Mouse (Mus musculus): ENCODE data around the gene Amer3. TPM values are rescaled to one million over a fixed set of nuclear protein-coding genes. Genes with fewer than 3 reads are reported as not detected.
"Not testable (repeated sequence)": the region's sequence is repeated elsewhere in the genome, so short reads cannot be mapped to it uniquely, and the experiment has no call there.

Gene Amer3
- polyA plus RNA-seq, 1 experiment from 2014 or later: 0.21 TPM

- H3K27ac ChIP-seq (replicated peaks): no peak overlapping the region
- no peaks in the 10 kb centered on the region for H3K4me1 ChIP-seq (replicated peaks; ENCODE audit: control insufficient read depth, insufficient read depth)
- DNase-seq (ENCODE audit: low spot score) (no peak), ATAC-seq (ENCODE audit: low FRiP score, low TSS enrichment) (no peak)
- TF ChIP-seq EP300 (optimal IDR thresholded peaks at IDR 0.05) (no peak), CTCF (IDR thresholded peaks at IDR 0.05; ENCODE audit: low read depth) (no peak)
- no peak overlapping the region for H3K4me3 ChIP-seq (ENCODE audit: low read depth, low read length)
- no peak overlapping the region for H3K4me2 ChIP-seq (replicated peaks; ENCODE audit: low read depth)
- no peaks in the 10 kb centered on the region for H3K36me3 ChIP-seq (ENCODE audit: control insufficient read depth, insufficient read depth, low read length)
- H3K9ac ChIP-seq (ENCODE audit: low read length): no peak overlapping the region
- H3K9me3 ChIP-seq (ENCODE audit: control insufficient read depth, low read length): no peaks in the 10 kb centered on the region
- H3K27me3 ChIP-seq (ENCODE audit: control insufficient read depth, insufficient read depth, low read length): no peaks in the 10 kb centered on the region
- WGBS: 77% methylated on average over 4 of the region's 4 CpGs
Observed at GRCm38 (mm10) chr1:34584736-34585135, 5.3 kb downstream of the Amer3 start.

GRCm38 (mm10) chr1:34587298-34588096 lies 8.0 kb downstream of the Amer3 start:
- no peaks in the 10 kb centered on the region for H3K4me1 ChIP-seq (replicated peaks; ENCODE audit: control insufficient read depth, insufficient read depth)
- H3K4me2 ChIP-seq (replicated peaks; ENCODE audit: low read depth): no peak overlapping the region
- peak; percentile 38; the same call in 1 of the 2 replicates for ATAC-seq (ENCODE audit: low FRiP score, low TSS enrichment)
- TF ChIP-seq EP300 (optimal IDR thresholded peaks at IDR 0.05): no peak
- TF ChIP-seq CTCF (IDR thresholded peaks at IDR 0.05; ENCODE audit: low read depth): no peak
- H3K9ac ChIP-seq (ENCODE audit: low read length): no peak overlapping the region
- H3K9me3 ChIP-seq (ENCODE audit: control insufficient read depth, low read length): no peaks in the 10 kb centered on the region
- no peak overlapping the region for H3K4me3 ChIP-seq (ENCODE audit: low read depth, low read length)
- 72% methylated on average over 22 of the region's 22 CpGs for WGBS
- no peak for DNase-seq (ENCODE audit: low spot score)
- H3K36me3 ChIP-seq (ENCODE audit: control insufficient read depth, insufficient read depth, low read length): no peaks in the 10 kb centered on the region
- no peak overlapping the region for H3K27ac ChIP-seq (replicated peaks)
- no peaks in the 10 kb centered on the region for H3K27me3 ChIP-seq (ENCODE audit: control insufficient read depth, insufficient read depth, low read length)

GRCm38 (mm10) chr1:34600000-34600399 lies 20.5 kb downstream of the Amer3 start:
- no peaks in the 10 kb centered on the region for H3K9me3 ChIP-seq (ENCODE audit: control insufficient read depth, low read length)
- no peak for ATAC-seq (ENCODE audit: low FRiP score, low TSS enrichment)
- WGBS: 69% methylated on average over 15 of the region's 15 CpGs
- no peaks in the 10 kb centered on the region for H3K27me3 ChIP-seq (ENCODE audit: control insufficient read depth, insufficient read depth, low read length)
- no peak for DNase-seq (ENCODE audit: low spot score)
- H3K27ac ChIP-seq (replicated peaks): no peak overlapping the region
- no peaks in the 10 kb centered on the region for H3K36me3 ChIP-seq (ENCODE audit: control insufficient read depth, insufficient read depth, low read length)
- H3K4me3 ChIP-seq (ENCODE audit: low read depth, low read length): no peak overlapping the region
- no peaks in the 10 kb centered on the region for H3K4me1 ChIP-seq (replicated peaks; ENCODE audit: control insufficient read depth, insufficient read depth)
- TF ChIP-seq CTCF (IDR thresholded peaks at IDR 0.05; ENCODE audit: low read depth): no peak
- TF ChIP-seq EP300 (optimal IDR thresholded peaks at IDR 0.05): no peak
- no peak overlapping the region for H3K4me2 ChIP-seq (replicated peaks; ENCODE audit: low read depth)
- H3K9ac ChIP-seq (ENCODE audit: low read length): no peak overlapping the region

GRCm38 (mm10) chr1:34601323-34602047 lies 22.0 kb downstream of the Amer3 start:
- H3K27me3 ChIP-seq (ENCODE audit: control insufficient read depth, insufficient read depth, low read length): no peaks in the 10 kb centered on the region
- no peak overlapping the region for H3K27ac ChIP-seq (replicated peaks)
- no peak for DNase-seq (ENCODE audit: low spot score)
- TF ChIP-seq EP300 (optimal IDR thresholded peaks at IDR 0.05): no peak
- no peak for TF ChIP-seq CTCF (IDR thresholded peaks at IDR 0.05; ENCODE audit: low read depth)
- H3K4me1 ChIP-seq (replicated peaks; ENCODE audit: control insufficient read depth, insufficient read depth): no peaks in the 10 kb centered on the region
- H3K9me3 ChIP-seq (ENCODE audit: control insufficient read depth, low read length): no peaks in the 10 kb centered on the region
- no peak for ATAC-seq (ENCODE audit: low FRiP score, low TSS enrichment)
- no peaks in the 10 kb centered on the region for H3K36me3 ChIP-seq (ENCODE audit: control insufficient read depth, insufficient read depth, low read length)
- 73% methylated on average over 3 of the region's 3 CpGs for WGBS
- no peak overlapping the region for H3K9ac ChIP-seq (ENCODE audit: low read length)
- no peak overlapping the region for H3K4me3 ChIP-seq (ENCODE audit: low read depth, low read length)
- no peak overlapping the region for H3K4me2 ChIP-seq (replicated peaks; ENCODE audit: low read depth)

GRCm38 (mm10) chr1:34602363-34602762 lies 22.9 kb downstream of the Amer3 start:
- Histone ChIP-seq H3K4me3 (ENCODE audit: low read depth, low read length) (no peak overlapping the region), H3K36me3 (ENCODE audit: control insufficient read depth, insufficient read depth, low read length) (no peaks in the 10 kb centered on the region), H3K27ac (replicated peaks) (no peak overlapping the region), H3K9ac (ENCODE audit: low read length) (no peak overlapping the region), H3K27me3 (ENCODE audit: control insufficient read depth, insufficient read depth, low read length) (no peaks in the 10 kb centered on the region), H3K4me1 (replicated peaks; ENCODE audit: control insufficient read depth, insufficient read depth) (no peaks in the 10 kb centered on the region), H3K9me3 (ENCODE audit: control insufficient read depth, low read length) (no peaks in the 10 kb centered on the region), H3K4me2 (replicated peaks; ENCODE audit: low read depth) (no peak overlapping the region)
- DNase-seq (ENCODE audit: low spot score): peak; percentile 81
- peak; percentile 70; the same call in 1 of the 2 replicates for ATAC-seq (ENCODE audit: low FRiP score, low TSS enrichment)
- no peak for TF ChIP-seq EP300 (optimal IDR thresholded peaks at IDR 0.05)
- TF ChIP-seq CTCF (IDR thresholded peaks at IDR 0.05; ENCODE audit: low read depth): peak; percentile 94
- 14% methylated on average over 8 of the region's 8 CpGs for WGBS

- no peak for ATAC-seq (ENCODE audit: low FRiP score, low TSS enrichment)
- Histone ChIP-seq H3K27ac (replicated peaks) (no peak overlapping the region), H3K4me3 (ENCODE audit: low read depth, low read length) (no peak overlapping the region), H3K9ac (ENCODE audit: low read length) (no peak overlapping the region), H3K27me3 (ENCODE audit: control insufficient read depth, insufficient read depth, low read length) (no peaks in the 10 kb centered on the region), H3K9me3 (ENCODE audit: control insufficient read depth, low read length) (no peaks in the 10 kb centered on the region), H3K36me3 (ENCODE audit: control insufficient read depth, insufficient read depth, low read length) (no peaks in the 10 kb centered on the region), H3K4me1 (replicated peaks; ENCODE audit: control insufficient read depth, insufficient read depth) (no peaks in the 10 kb centered on the region), H3K4me2 (replicated peaks; ENCODE audit: low read depth) (no peak overlapping the region)
- TF ChIP-seq EP300 (optimal IDR thresholded peaks at IDR 0.05) (no peak), CTCF (IDR thresholded peaks at IDR 0.05; ENCODE audit: low read depth) (no peak)
- 56% methylated on average over 2 of the region's 2 CpGs for WGBS
- DNase-seq (ENCODE audit: low spot score): no peak
Observed at GRCm38 (mm10) chr1:34613801-34614200, 34.3 kb downstream of the Amer3 start.

- not testable (repeated sequence) for H3K27me3 ChIP-seq (ENCODE audit: control insufficient read depth, insufficient read depth, low read length); H3K36me3 ChIP-seq (ENCODE audit: control insufficient read depth, insufficient read depth, low read length); ATAC-seq (ENCODE audit: low FRiP score, low TSS enrichment); DNase-seq (ENCODE audit: low spot score); H3K9me3 ChIP-seq (ENCODE audit: control insufficient read depth, low read length); H3K27ac ChIP-seq (replicated peaks); H3K4me1 ChIP-seq (replicated peaks; ENCODE audit: control insufficient read depth, insufficient read depth); H3K4me2 ChIP-seq (replicated peaks; ENCODE audit: low read depth); H3K4me3 ChIP-seq (ENCODE audit: low read depth, low read length); H3K9ac ChIP-seq (ENCODE audit: low read length)
- WGBS: 94% methylated on average over 13 of the region's 13 CpGs
Observed at GRCm38 (mm10) chr1:34620116-34620515, 40.7 kb downstream of the Amer3 start.

- not testable (repeated sequence) for H3K4me1 ChIP-seq (replicated peaks; ENCODE audit: control insufficient read depth, insufficient read depth); H3K27ac ChIP-seq (replicated peaks); H3K27me3 ChIP-seq (ENCODE audit: control insufficient read depth, insufficient read depth, low read length); ATAC-seq (ENCODE audit: low FRiP score, low TSS enrichment); DNase-seq (ENCODE audit: low spot score); H3K36me3 ChIP-seq (ENCODE audit: control insufficient read depth, insufficient read depth, low read length); H3K4me2 ChIP-seq (replicated peaks; ENCODE audit: low read depth); H3K4me3 ChIP-seq (ENCODE audit: low read depth, low read length); H3K9me3 ChIP-seq (ENCODE audit: control insufficient read depth, low read length); H3K9ac ChIP-seq (ENCODE audit: low read length)
- 83% methylated on average over 5 of the region's 5 CpGs for WGBS
Observed at GRCm38 (mm10) chr1:34620761-34621160, 41.3 kb downstream of the Amer3 start.
